Mouse (Mus musculus) myocyte (in vitro differentiated cells): ENCODE data around the gene Smc1a. TPM values are rescaled to one million over a fixed set of nuclear protein-coding genes. Genes with fewer than 3 reads are reported as not detected.
A peak's percentile ranks its signal among the peaks of the same experiment; 100 is the strongest.

Source experiments
- H3K27me3 ChIP-seq: one replicate; pipeline ENCODE4 v1.6.1; 2011; ENCODE audit not compliant: control insufficient read depth, insufficient read depth, insufficient read length
- H3K36me3 ChIP-seq: one replicate; pipeline ENCODE4 v1.6.1; 2011; ENCODE audit not compliant: control insufficient read depth, insufficient read depth
- H3K4me2 ChIP-seq: one replicate; pipeline ENCODE4 v1.6.1; 2011; ENCODE audit warnings: low read depth, control low read depth
- H3K4me3 ChIP-seq: one replicate; pipeline ENCODE4 v1.5.1; 2011; ENCODE audit warnings: mild to moderate bottlenecking, control low read depth, moderate library complexity
- H3K79me2 ChIP-seq: one replicate; pipeline ENCODE4 v1.6.1; 2011; ENCODE audit not compliant: control insufficient read depth, insufficient read depth
- H3ac ChIP-seq: one replicate; pipeline ENCODE4 v1.6.1; 2011; ENCODE audit not compliant: control insufficient read depth, insufficient read length
- CEBPB ChIP-seq: IDR thresholded peaks from 2 replicates; pipeline ENCODE4 v1.6.1; 2011; ENCODE audit warnings: mild to moderate bottlenecking, moderate library complexity; ENCODE audit not compliant: poor library complexity, insufficient read depth, severe bottlenecking
- E2F4 ChIP-seq: IDR thresholded peaks from one replicate; pipeline ENCODE4 v1.6.1; 2011; ENCODE audit warnings: mild to moderate bottlenecking, control low read depth, moderate library complexity; ENCODE audit not compliant: insufficient read depth
- MAX ChIP-seq: IDR thresholded peaks from one replicate; pipeline ENCODE4 v1.6.1; 2011; ENCODE audit warnings: low read depth, mild to moderate bottlenecking, control low read depth
- MYOD1 ChIP-seq, 3 experiments: IDR thresholded peaks; one replicate each; pipeline ENCODE4 v1.6.1; 2011; ENCODE audit warnings: control low read depth in 2 of 3, low read depth in 2 of 3, mild to moderate bottlenecking in 2 of 3, moderate library complexity in 1 of 3; ENCODE audit not compliant: insufficient read length in 2 of 3, control insufficient read depth in 1 of 3
- MYOG ChIP-seq, 3 experiments: IDR thresholded peaks; one replicate each; pipeline ENCODE4 v1.6.1; 2011; ENCODE audit warnings: control low read depth in 2 of 3, low read depth in 2 of 3, mild to moderate bottlenecking in 2 of 3; ENCODE audit not compliant: insufficient read length in 2 of 3, control insufficient read depth in 1 of 3, insufficient read depth in 1 of 3
- POLR2A ChIP-seq: IDR thresholded peaks from one replicate; pipeline ENCODE4 v1.6.1; 2011; ENCODE audit warnings: low read depth, mild to moderate bottlenecking, control low read depth, moderate library complexity; ENCODE audit not compliant: insufficient read length
- POLR2AphosphoS2 ChIP-seq: IDR thresholded peaks from one replicate; pipeline ENCODE4 v1.6.1; 2011; ENCODE audit warnings: low read depth, control low read depth; ENCODE audit not compliant: insufficient read length
- REST ChIP-seq: IDR thresholded peaks from one replicate; pipeline ENCODE4 v1.6.1; 2011; ENCODE audit warnings: mild to moderate bottlenecking, control low read depth, moderate library complexity; ENCODE audit not compliant: insufficient read depth, insufficient read length
- SRF ChIP-seq: IDR thresholded peaks from one replicate; pipeline ENCODE4 v1.6.1; 2011; ENCODE audit warnings: low read depth; ENCODE audit not compliant: control insufficient read depth, insufficient read length
- TCF12 ChIP-seq: IDR thresholded peaks from one replicate; pipeline ENCODE4 v1.6.1; 2011; ENCODE audit warnings: mild to moderate bottlenecking, control low read depth; ENCODE audit not compliant: poor library complexity, insufficient read depth, severe bottlenecking
- TCF3 ChIP-seq: IDR thresholded peaks from one replicate; pipeline ENCODE4 v1.6.1; 2011; ENCODE audit warnings: low read depth, control low read depth; ENCODE audit not compliant: insufficient read length
- USF1 ChIP-seq: IDR thresholded peaks from one replicate; pipeline ENCODE4 v1.6.1; 2011; ENCODE audit warnings: low read depth, mild to moderate bottlenecking, control low read depth, moderate library complexity
- polyA plus RNA-seq: library from polyadenylated mRNA; unstranded; fragments of >200 nt; fragmentation: generic; extraction: Trizol; gene quantifications from one replicate; pipeline ENCODE4 v1.2.1, GENCODE M21; 2012; ENCODE audit warnings: missing spikeins

The Smc1a gene
- 16.7 TPM for polyA plus RNA-seq

- Histone ChIP-seq H3ac (peak within 1 kb of the TSS; percentile 66), H3K27me3 (no peaks in the 10 kb centered on the region), H3K36me3 (no peaks in the 10 kb centered on the region), H3K4me2 (peak within 1 kb of the TSS; percentile 80), H3K4me3 (peak within 1 kb of the TSS; percentile 73), H3K79me2 (peaks cover 46% of the 10 kb centered on the region)
- no peak for TF ChIP-seq MAX
- no peak for TF ChIP-seq USF1
- no peak for TF ChIP-seq MYOD1 (IDR thresholded peaks at IDR 0.05; ENCODE audit: control insufficient read depth in 1 of 3, insufficient read length in 2 of 3, low read depth in 2 of 3)
- TF ChIP-seq TCF12 = no peak
- TF ChIP-seq TCF3 = no peak
- TF ChIP-seq CEBPB = no peak
- peak; percentile 75 for TF ChIP-seq E2F4
- peak; percentile 57 for TF ChIP-seq POLR2A
- TF ChIP-seq POLR2AphosphoS2 = peak; percentile 63
- peak; percentile 98 for TF ChIP-seq SRF
- no peak for TF ChIP-seq REST
- TF ChIP-seq MYOG (IDR thresholded peaks at IDR 0.05; ENCODE audit: control insufficient read depth in 1 of 3, insufficient read depth in 1 of 3, insufficient read length in 2 of 3, low read depth in 2 of 3) = no peak
These were observed at the start of gene Smc1a, which contains the start of gene Ribc1 for GRCm38 (mm10) chrX:152016151-152017145. Smc1a (plus strand) TSS chrX:152016428. Ribc1 (minus strand) TSS chrX:152016295.

- H3K27me3 ChIP-seq = no peaks in the 10 kb centered on the region
These were observed 17.1 kb upstream of the Smc1a start for GRCm38 (mm10) chrX:151999006-151999710.

GRCm38 (mm10) chrX:152001182-152001684 is 15.0 kb upstream of the Smc1a start:
- Histone ChIP-seq H3K4me2 (peak overlapping the region; percentile 84), H3K27me3 (no peaks in the 10 kb centered on the region), H3K4me3 (peak overlapping the region; percentile 62), H3ac (no peak overlapping the region), H3K79me2 (no peaks in the 10 kb centered on the region), H3K36me3 (no peaks in the 10 kb centered on the region)
- TF ChIP-seq REST (no peak), MYOD1 (IDR thresholded peaks at IDR 0.05; ENCODE audit: control insufficient read depth in 1 of 3, insufficient read length in 2 of 3, low read depth in 2 of 3) (no peak), E2F4 (no peak), MYOG (IDR thresholded peaks at IDR 0.05; ENCODE audit: control insufficient read depth in 1 of 3, insufficient read depth in 1 of 3, insufficient read length in 2 of 3, low read depth in 2 of 3) (no peak), POLR2AphosphoS2 (no peak), CEBPB (no peak), MAX (no peak), TCF12 (no peak), POLR2A (no peak)

More at GRCm38 (mm10) chrX:151999006-151999710, 17.1 kb upstream of the Smc1a start:
- TF ChIP-seq MYOG (IDR thresholded peaks at IDR 0.05; ENCODE audit: control insufficient read depth in 1 of 3, insufficient read depth in 1 of 3, insufficient read length in 2 of 3, low read depth in 2 of 3) = no peak
- TF ChIP-seq E2F4 = no peak
- no peak for TF ChIP-seq MAX
- TF ChIP-seq USF1 = no peak
- no peak for TF ChIP-seq TCF12
- no peak for TF ChIP-seq SRF
- TF ChIP-seq CEBPB = no peak
- no peak for TF ChIP-seq TCF3
- no peak for TF ChIP-seq POLR2AphosphoS2
- no peak overlapping the region for H3K4me2 ChIP-seq
- H3K36me3 ChIP-seq = no peaks in the 10 kb centered on the region
- no peaks in the 10 kb centered on the region for H3K79me2 ChIP-seq
- H3K4me3 ChIP-seq = no peak overlapping the region
- H3ac ChIP-seq = no peak overlapping the region

- no peaks in the 10 kb centered on the region for H3K36me3 ChIP-seq
- TF ChIP-seq USF1 (no peak), POLR2A (peak; percentile 89), POLR2AphosphoS2 (peak; percentile 89), MYOD1 (IDR thresholded peaks at IDR 0.05; ENCODE audit: control insufficient read depth in 1 of 3, insufficient read length in 2 of 3, low read depth in 2 of 3) (peak in 1 of 3 experiments; percentile 28), MYOG (IDR thresholded peaks at IDR 0.05; ENCODE audit: control insufficient read depth in 1 of 3, insufficient read depth in 1 of 3, insufficient read length in 2 of 3, low read depth in 2 of 3) (peak in 1 of 3 experiments; percentile 63), TCF12 (no peak)
- no peaks in the 10 kb centered on the region for H3K79me2 ChIP-seq
- peak within 1 kb of the TSS; percentile 62 for H3K4me3 ChIP-seq
- H3K4me2 ChIP-seq = peak within 1 kb of the TSS; percentile 84
- no peak within 1 kb of the TSS for H3ac ChIP-seq
- no peaks in the 10 kb centered on the region for H3K27me3 ChIP-seq
These were observed 14.2 kb upstream of the Smc1a start, which contains the start of gene Hsd17b10 for GRCm38 (mm10) chrX:152001737-152002710. Hsd17b10 (plus strand) TSS chrX:152001845.
